Mouse (Mus musculus): ENCODE measurements around the gene Apoc2. TPM values are rescaled to one million over a fixed set of nuclear protein-coding genes. Genes with fewer than 3 reads are reported as not detected.
A peak's percentile ranks its signal among the peaks of the same experiment; 100 is the strongest.

Apoc2 gene
- polyA plus RNA-seq, 1 experiment: 0.47 TPM

GRCm38 (mm10) chr7:19635074-19635827 lies 42.5 kb downstream of the Apoc2 start:
- TF ChIP-seq CTCF (IDR thresholded peaks at IDR 0.05; ENCODE audit: control insufficient read depth, insufficient read depth, insufficient replicate concordance, low read depth, low read length) (no peak), POLR2A (IDR thresholded peaks at IDR 0.05; ENCODE audit: control insufficient read depth, low read depth, low read length) (no peak)
- Histone ChIP-seq H3K4me3 (ENCODE audit: control insufficient read depth, low read depth, low read length) (no peak overlapping the region), H3K4me1 (ENCODE audit: control insufficient read depth, insufficient read depth, low read length) (no peaks in the 10 kb centered on the region; the same call in 1 of the 2 replicates), H3K27ac (ENCODE audit: control insufficient read depth, insufficient read depth, low read depth, low read length) (no peak overlapping the region), H3K36me3 (ENCODE audit: control insufficient read depth, insufficient read depth, low read length) (no peaks in the 10 kb centered on the region; the same call in none of the 2 replicates), H3K27me3 (ENCODE audit: control insufficient read depth, insufficient read depth, low read length) (no peaks in the 10 kb centered on the region)

GRCm38 (mm10) chr7:19634591-19634990 lies 43.1 kb downstream of the Apoc2 start:
- Histone ChIP-seq H3K27me3 (ENCODE audit: control insufficient read depth, insufficient read depth, low read length) (no peaks in the 10 kb centered on the region), H3K27ac (ENCODE audit: control insufficient read depth, insufficient read depth, low read depth, low read length) (no peak overlapping the region), H3K4me1 (ENCODE audit: control insufficient read depth, insufficient read depth, low read length) (peaks cover 2% of the 10 kb centered on the region), H3K4me3 (ENCODE audit: control insufficient read depth, low read depth, low read length) (no peak overlapping the region), H3K36me3 (ENCODE audit: control insufficient read depth, insufficient read depth, low read length) (no peaks in the 10 kb centered on the region; the same call in none of the 2 replicates)
- TF ChIP-seq CTCF (IDR thresholded peaks at IDR 0.05; ENCODE audit: control insufficient read depth, insufficient read depth, insufficient replicate concordance, low read depth, low read length): no peak
- TF ChIP-seq POLR2A (IDR thresholded peaks at IDR 0.05; ENCODE audit: control insufficient read depth, low read depth, low read length): no peak

GRCm38 (mm10) chr7:19633855-19634254 lies 43.9 kb downstream of the Apoc2 start:
- TF ChIP-seq CTCF (IDR thresholded peaks at IDR 0.05; ENCODE audit: control insufficient read depth, insufficient read depth, insufficient replicate concordance, low read depth, low read length) (no peak), POLR2A (IDR thresholded peaks at IDR 0.05; ENCODE audit: control insufficient read depth, low read depth, low read length) (no peak)
- no peaks in the 10 kb centered on the region for H3K27me3 ChIP-seq (ENCODE audit: control insufficient read depth, insufficient read depth, low read length)
- no peaks in the 10 kb centered on the region; the same call in none of the 2 replicates for H3K36me3 ChIP-seq (ENCODE audit: control insufficient read depth, insufficient read depth, low read length)
- no peak overlapping the region for H3K4me3 ChIP-seq (ENCODE audit: control insufficient read depth, low read depth, low read length)
- peaks cover 5% of the 10 kb centered on the region for H3K4me1 ChIP-seq (ENCODE audit: control insufficient read depth, insufficient read depth, low read length)
- no peak overlapping the region for H3K27ac ChIP-seq (ENCODE audit: control insufficient read depth, insufficient read depth, low read depth, low read length)

GRCm38 (mm10) chr7:19633197-19633596 lies 44.5 kb downstream of the Apoc2 start:
- no peak overlapping the region for H3K4me3 ChIP-seq (ENCODE audit: control insufficient read depth, low read depth, low read length)
- H3K27me3 ChIP-seq (ENCODE audit: control insufficient read depth, insufficient read depth, low read length): no peaks in the 10 kb centered on the region
- peaks cover 7% of the 10 kb centered on the region for H3K4me1 ChIP-seq (ENCODE audit: control insufficient read depth, insufficient read depth, low read length)
- no peak overlapping the region for H3K27ac ChIP-seq (ENCODE audit: control insufficient read depth, insufficient read depth, low read depth, low read length)
- H3K36me3 ChIP-seq (ENCODE audit: control insufficient read depth, insufficient read depth, low read length): no peaks in the 10 kb centered on the region; the same call in none of the 2 replicates
- TF ChIP-seq CTCF (IDR thresholded peaks at IDR 0.05; ENCODE audit: control insufficient read depth, insufficient read depth, insufficient replicate concordance, low read depth, low read length): no peak
- TF ChIP-seq POLR2A (IDR thresholded peaks at IDR 0.05; ENCODE audit: control insufficient read depth, low read depth, low read length): no peak

- H3K4me3 ChIP-seq (ENCODE audit: control insufficient read depth, low read depth, low read length): no peak overlapping the region
- peaks cover 12% of the 10 kb centered on the region for H3K4me1 ChIP-seq (ENCODE audit: control insufficient read depth, insufficient read depth, low read length)
- no peaks in the 10 kb centered on the region for H3K27me3 ChIP-seq (ENCODE audit: control insufficient read depth, insufficient read depth, low read length)
- H3K36me3 ChIP-seq (ENCODE audit: control insufficient read depth, insufficient read depth, low read length): no peaks in the 10 kb centered on the region; the same call in none of the 2 replicates
- no peak overlapping the region for H3K27ac ChIP-seq (ENCODE audit: control insufficient read depth, insufficient read depth, low read depth, low read length)
- TF ChIP-seq CTCF (IDR thresholded peaks at IDR 0.05; ENCODE audit: control insufficient read depth, insufficient read depth, insufficient replicate concordance, low read depth, low read length) (no peak), POLR2A (IDR thresholded peaks at IDR 0.05; ENCODE audit: control insufficient read depth, low read depth, low read length) (no peak)
Measured at GRCm38 (mm10) chr7:19632720-19633119, 45.0 kb downstream of the Apoc2 start.

- Histone ChIP-seq H3K36me3 (ENCODE audit: control insufficient read depth, insufficient read depth, low read length) (no peaks in the 10 kb centered on the region; the same call in none of the 2 replicates), H3K27me3 (ENCODE audit: control insufficient read depth, insufficient read depth, low read length) (no peaks in the 10 kb centered on the region), H3K4me3 (ENCODE audit: control insufficient read depth, low read depth, low read length) (no peak overlapping the region), H3K27ac (ENCODE audit: control insufficient read depth, insufficient read depth, low read depth, low read length) (no peak overlapping the region), H3K4me1 (ENCODE audit: control insufficient read depth, insufficient read depth, low read length) (peaks cover 14% of the 10 kb centered on the region)
- TF ChIP-seq CTCF (IDR thresholded peaks at IDR 0.05; ENCODE audit: control insufficient read depth, insufficient read depth, insufficient replicate concordance, low read depth, low read length) (no peak), POLR2A (IDR thresholded peaks at IDR 0.05; ENCODE audit: control insufficient read depth, low read depth, low read length) (no peak)
Measured at GRCm38 (mm10) chr7:19632275-19632674, 45.5 kb downstream of the Apoc2 start.

GRCm38 (mm10) chr7:19629361-19629734 lies 48.4 kb downstream of the Apoc2 start, which contains the start of gene Relb:
Relb (minus strand) TSS chr7:19629438.
- Histone ChIP-seq H3K36me3 (ENCODE audit: control insufficient read depth, insufficient read depth, low read length) (no peaks in the 10 kb centered on the region), H3K4me1 (ENCODE audit: control insufficient read depth, insufficient read depth, low read length) (peaks cover 14% of the 10 kb centered on the region), H3K4me3 (ENCODE audit: control insufficient read depth, low read depth, low read length) (peak within 1 kb of the TSS; percentile 82), H3K27me3 (ENCODE audit: control insufficient read depth, insufficient read depth, low read length) (no peaks in the 10 kb centered on the region), H3K27ac (ENCODE audit: control insufficient read depth, insufficient read depth, low read depth, low read length) (peak within 1 kb of the TSS; percentile 65)
- no peak for TF ChIP-seq CTCF (IDR thresholded peaks at IDR 0.05; ENCODE audit: control insufficient read depth, insufficient read depth, insufficient replicate concordance, low read depth, low read length)
- no peak for TF ChIP-seq POLR2A (IDR thresholded peaks at IDR 0.05; ENCODE audit: control insufficient read depth, low read depth, low read length)

Data from testis, adult 2 months (tissue).